Mouse (Mus musculus) lung, postnatal 4 days (tissue): Measurements from ENCODE around the gene Tmem212.

Experiments used
- DNase-seq, 2 experiments: peaks; one replicate each; pipeline ENCODE4 v3.0.0; 2021

Gene Tmem212

DNA sequence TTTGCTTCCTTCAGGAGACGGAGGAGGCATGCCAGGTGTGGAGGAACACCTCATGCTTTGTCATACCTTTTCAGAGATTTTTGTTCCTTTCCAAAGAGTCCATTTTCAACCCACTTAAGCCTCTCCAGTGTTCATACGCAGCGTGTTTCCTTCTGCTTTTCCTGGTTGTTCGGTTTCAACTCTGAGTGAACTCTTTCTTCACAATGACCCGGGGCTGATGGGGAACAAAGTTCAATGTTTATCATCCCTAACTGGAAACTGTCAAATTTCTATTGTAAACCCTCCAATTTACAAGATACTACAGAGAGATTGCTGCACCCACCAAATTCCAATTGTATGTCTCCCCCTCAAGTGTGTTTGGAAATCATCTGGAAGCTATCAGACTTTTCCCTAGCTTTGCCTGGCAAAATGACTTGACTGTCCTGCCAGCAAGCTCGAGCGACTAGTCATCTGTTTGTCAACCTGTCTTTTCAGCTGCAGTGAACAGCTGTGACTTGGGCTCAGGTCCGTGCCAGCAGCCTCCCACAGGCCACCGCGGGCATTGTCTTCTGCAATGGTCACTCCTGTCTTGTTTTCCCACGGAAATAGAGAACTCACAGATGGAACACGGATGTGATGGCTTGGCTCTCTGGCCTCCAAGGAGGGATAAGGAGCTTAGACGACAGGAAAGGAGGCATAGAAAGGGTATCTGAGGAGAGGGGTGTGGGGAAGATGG, 3.0 kb upstream of the Tmem212 start:
- peak; percentile 53 to 75 for DNase-seq

GRCm38 (mm10) chr3:27898178-27898577, 2.0 kb upstream of the Tmem212 start:
- no peak for DNase-seq

DNA sequence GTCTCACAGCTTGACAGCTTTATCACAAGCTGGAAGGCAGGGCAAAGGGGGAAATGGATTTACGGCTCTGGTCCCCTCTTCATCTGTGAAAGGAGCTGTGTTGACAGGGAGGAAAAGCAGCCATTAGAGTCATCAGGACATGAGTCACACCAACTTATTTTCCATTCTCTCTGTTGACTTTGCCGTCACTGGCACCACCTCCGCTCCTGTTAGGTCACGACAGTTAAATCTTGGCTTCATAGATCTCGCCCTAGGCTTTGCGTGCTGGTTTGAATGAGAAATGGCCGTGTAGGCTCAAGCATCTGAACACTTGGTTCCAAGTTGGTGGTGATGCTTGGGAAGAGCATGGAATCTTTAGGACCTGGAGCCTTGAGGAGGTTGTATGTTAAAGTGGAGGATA, 9.6 kb downstream of the Tmem212 start:
- DNase-seq, result peak in 1 of 2 experiments; percentile 9

- DNase-seq, result no peak
Observed at GRCm38 (mm10) chr3:27885585-27885984, 10.6 kb downstream of the Tmem212 start.

DNA sequence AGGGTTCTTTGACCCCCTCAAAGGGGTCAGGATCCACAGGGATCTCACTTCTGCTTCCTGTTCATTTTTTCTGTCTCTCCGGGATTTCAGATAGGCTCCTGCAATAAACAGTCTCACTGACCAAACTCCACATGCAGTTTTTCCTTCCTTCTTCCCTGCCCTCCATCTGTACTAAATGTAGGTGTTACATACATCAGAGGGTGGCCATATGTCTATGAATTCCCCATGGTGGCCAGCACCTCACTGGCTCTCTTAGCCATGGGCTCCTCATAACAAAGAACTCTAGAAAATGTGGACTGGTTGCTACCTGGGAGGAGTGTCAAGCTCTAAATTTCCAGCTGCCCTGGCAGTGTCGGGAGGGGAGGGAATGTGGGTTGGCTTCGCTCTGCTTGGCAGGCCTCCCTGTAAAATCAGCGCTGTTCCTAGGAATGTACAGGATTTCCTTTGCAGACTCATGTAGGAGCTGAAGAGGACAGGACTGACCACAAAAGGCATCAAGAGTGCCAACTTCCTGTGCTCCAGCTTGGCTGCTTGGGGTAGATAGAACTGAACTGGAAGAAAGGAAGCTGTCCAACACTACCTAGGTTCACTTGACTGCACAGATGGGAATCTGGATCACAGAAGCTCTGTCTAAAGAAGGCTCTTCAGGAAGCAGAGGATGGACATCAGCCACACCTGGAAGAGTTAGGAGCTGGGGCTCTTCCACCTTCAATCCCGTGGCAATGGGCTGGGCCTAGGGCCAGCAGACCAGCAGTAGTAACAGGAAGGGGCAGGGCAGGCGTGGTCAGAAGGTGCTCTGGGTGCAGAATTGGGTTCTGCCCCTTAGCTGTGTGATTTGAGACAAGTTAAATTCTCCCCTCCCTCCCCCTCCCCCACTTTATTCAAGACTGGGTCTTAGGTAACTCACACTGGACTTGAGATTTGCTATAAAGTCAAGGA, 14.0 kb downstream of the Tmem212 start:
- peak; percentile 57 to 76 for DNase-seq

DNA sequence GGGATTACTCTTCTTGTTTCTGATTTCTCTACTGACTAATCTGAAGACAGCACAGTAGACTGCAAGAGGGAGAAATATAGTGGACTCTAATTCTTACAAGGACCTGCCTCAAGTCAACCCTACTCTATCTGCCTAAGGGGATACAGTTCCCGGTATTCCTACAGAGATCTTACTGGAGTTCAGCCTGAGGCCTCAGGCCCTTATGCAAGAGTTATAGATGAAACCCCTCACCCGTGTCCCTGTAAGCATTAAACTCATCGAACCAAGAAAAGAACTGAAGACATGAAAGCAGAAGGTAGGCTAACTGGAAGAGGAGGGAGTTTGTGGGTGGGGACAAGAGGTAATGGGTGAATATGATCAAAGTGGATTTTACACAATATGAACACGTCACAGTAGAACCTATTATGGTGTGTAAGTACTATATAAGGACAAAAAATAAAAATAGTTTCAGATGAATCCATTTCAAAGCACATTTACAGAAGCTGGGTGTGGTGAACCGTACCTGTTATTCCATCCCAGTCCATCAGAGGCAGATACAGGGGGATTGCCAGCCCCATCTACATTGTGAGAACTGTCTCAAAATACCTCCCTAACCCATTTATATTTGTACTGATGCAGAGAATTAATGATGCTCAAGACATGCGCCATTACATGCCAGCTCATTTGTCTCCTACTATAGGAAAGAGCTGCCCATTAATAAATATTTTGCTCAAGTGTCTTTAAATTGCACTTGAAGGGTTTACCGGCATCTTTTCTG, 17.1 kb downstream of the Tmem212 start:
- no peak for DNase-seq

GRCm38 (mm10) chr3:27873268-27874073, 22.7 kb downstream of the Tmem212 start:
- no peak for DNase-seq

GRCm38 (mm10) chr3:27872429-27872828, 23.7 kb downstream of the Tmem212 start:
- no peak for DNase-seq

DNA sequence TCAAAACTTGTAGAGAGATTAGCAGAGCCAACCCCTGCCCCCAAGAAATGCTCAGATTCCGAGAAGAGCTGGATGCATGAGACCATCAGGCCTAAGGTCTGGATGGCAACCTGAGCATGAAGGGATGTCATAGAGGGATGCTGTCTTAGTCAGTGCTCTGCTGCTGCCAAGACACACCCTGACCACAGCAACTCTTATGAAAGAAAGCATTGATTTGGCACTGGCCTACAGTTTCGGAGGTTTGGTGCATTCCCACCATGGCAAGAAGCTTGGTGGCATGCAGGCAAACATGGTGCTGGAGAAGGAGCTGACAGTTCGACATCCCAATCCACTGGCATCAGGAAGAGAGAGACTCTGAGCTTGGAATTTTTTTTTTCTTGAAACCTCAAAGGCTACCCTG, 24.3 kb downstream of the Tmem212 start:
- no peak for DNase-seq

GRCm38 (mm10) chr3:27871371-27871770, 24.8 kb downstream of the Tmem212 start:
- peak; percentile 65 to 83 for DNase-seq

- no peak for DNase-seq
Observed at GRCm38 (mm10) chr3:27868681-27869080, 27.5 kb downstream of the Tmem212 start.

DNA sequence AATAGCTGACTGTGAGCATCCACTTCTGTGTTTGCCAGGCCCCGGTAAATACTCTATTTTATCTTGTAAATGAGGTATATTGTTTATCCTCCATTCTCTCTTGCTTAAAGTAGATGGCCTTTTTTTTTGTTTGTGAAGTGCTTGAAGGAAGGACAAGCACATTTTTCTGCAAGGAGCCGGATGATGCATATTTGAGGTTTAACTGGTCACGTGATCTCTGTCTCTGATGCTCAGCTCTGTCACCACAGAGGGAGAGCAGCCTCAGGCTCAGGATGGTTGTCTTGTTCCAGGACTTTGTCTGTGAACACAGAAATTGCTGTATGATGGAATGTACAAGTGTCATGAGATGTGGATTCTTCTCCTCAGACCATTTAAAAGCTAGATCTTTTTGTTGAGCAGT, 28.4 kb downstream of the Tmem212 start:
- no peak for DNase-seq

- DNase-seq, result peak; percentile 81 to 85
Observed at GRCm38 (mm10) chr3:27862821-27863740, 33.1 kb downstream of the Tmem212 start.

DNA sequence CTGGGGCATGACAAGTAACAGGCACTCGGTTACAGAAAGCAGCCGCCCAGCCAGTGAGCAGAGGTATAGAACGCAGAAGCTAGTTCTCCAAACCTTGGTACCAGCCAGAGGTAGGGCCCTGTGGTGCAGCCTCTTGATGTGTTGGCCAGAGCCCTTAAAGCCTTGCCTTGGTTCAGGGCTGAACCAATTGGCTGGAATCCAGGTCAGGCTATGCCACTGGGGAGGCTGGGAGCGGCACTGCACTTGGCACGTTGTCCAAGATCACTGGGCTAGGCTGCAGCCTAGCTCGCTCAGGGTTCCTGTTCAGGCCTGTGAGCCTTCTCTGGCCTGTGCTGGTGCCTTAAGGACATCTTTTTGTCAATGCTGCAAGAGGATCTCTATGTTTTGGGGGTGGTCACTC, 34.6 kb downstream of the Tmem212 start:
- peak; percentile 55 to 69 for DNase-seq

DNA sequence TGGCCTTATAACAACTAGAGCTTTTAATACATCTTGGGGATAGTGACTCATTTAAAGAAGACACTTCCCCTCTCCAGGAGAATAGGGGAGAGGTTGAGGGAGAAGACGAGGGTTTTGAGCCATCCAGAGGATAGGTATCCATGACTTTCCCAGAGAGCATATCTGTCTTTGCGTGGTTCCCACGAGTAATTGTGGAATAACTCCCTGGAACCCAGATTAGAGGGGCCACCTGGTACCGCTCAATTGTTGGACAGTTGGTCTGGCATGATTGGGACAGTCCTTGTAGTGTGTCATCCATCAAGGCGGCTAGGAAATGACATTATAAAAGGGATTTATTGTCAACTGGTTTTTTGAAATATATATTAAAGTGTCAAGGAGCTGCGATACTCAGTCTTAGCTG, 35.1 kb downstream of the Tmem212 start:
- DNase-seq, result no peak

- peak; percentile 27 to 50 for DNase-seq
Observed at GRCm38 (mm10) chr3:27859161-27859561, 37.0 kb downstream of the Tmem212 start.

GRCm38 (mm10) chr3:27858441-27859115, 37.6 kb downstream of the Tmem212 start:
- no peak for DNase-seq

DNA sequence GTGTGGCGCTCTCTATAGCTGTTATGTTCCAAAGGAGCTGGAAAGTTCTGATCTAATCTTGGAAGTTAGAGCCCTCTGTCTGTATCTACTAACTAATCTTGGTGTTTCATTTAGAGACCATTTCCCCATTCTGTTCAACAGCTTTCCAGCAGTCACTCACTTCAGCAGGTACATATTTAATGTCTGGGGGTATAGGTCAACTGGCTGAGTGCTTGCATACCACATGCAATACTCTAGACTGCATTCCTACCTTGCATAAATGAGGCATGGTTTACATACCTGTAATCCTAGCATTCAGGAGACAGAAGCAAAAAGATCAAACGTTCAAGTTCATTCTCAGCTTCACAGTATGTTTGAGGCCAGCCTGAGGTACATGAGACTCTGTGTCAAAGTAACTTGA, 39.9 kb downstream of the Tmem212 start:
- no peak for DNase-seq

GRCm38 (mm10) chr3:27854431-27855180, 41.6 kb downstream of the Tmem212 start:
- DNase-seq, result no peak

- DNase-seq, result no peak
Observed at GRCm38 (mm10) chr3:27843266-27843665, 52.9 kb downstream of the Tmem212 start.
